Mouse (Mus musculus) limb, embryonic 10.5 days (tissue): Measurements from ENCODE around the gene Il20. TPM values are rescaled to one million over a fixed set of nuclear protein-coding genes. Genes with fewer than 3 reads are reported as not detected.
A peak's percentile ranks its signal among the peaks of the same experiment; 100 is the strongest.

Source experiments
- DNase-seq: peaks from one replicate; pipeline ENCODE4 v3.0.0-alpha.2; 2017; ENCODE audit warnings: low spot score
- H3K27ac ChIP-seq: fragments of 300-500 bp; sonication (generic); 2 replicates; pipeline ENCODE4 v1.5.1; 2016; ENCODE audit warnings: mild to moderate bottlenecking
- H3K27me3 ChIP-seq: fragments of 300-500 bp; sonication (generic); 2 replicates; pipeline ENCODE4 v1.6.1; 2016; ENCODE audit warnings: low read depth, mild to moderate bottlenecking; ENCODE audit not compliant: poor library complexity, severe bottlenecking
- H3K36me3 ChIP-seq: fragments of 300-500 bp; sonication (generic); 2 replicates; pipeline ENCODE4 v1.6.1; 2016; ENCODE audit warnings: mild to moderate bottlenecking, moderate library complexity
- H3K4me1 ChIP-seq: fragments of 300-500 bp; sonication (generic); 2 replicates; pipeline ENCODE4 v1.6.1; 2016
- H3K4me3 ChIP-seq: fragments of 300-500 bp; sonication (generic); 2 replicates; pipeline ENCODE4 v1.5.1; 2016; ENCODE audit warnings: mild to moderate bottlenecking, moderate library complexity
- H3K9me3 ChIP-seq: fragments of 300-500 bp; sonication (generic); replicated peaks from 2 replicates; pipeline ENCODE4 v1.6.1; 2016; ENCODE audit warnings: mild to moderate bottlenecking
- WGBS: fragments of 180-500 bp; shearing (Covaris S2); methylation state at CpG from one replicate; pipeline ENCODE4 v1.1.7; 2016; 5-methylcytosine and 5-hydroxymethylcytosine counted together
- polyA plus RNA-seq: library from polyadenylated mRNA; unstranded; fragments of >200 nt; fragmentation: Nextera tagmentation; extraction: Ambion mirVana; gene quantifications from 2 replicates; pipeline ENCODE4 v1.2.1, GENCODE M21; 2016

Gene Il20
- polyA plus RNA-seq, 1 experiment from 2014 or later: not detected

DNA sequence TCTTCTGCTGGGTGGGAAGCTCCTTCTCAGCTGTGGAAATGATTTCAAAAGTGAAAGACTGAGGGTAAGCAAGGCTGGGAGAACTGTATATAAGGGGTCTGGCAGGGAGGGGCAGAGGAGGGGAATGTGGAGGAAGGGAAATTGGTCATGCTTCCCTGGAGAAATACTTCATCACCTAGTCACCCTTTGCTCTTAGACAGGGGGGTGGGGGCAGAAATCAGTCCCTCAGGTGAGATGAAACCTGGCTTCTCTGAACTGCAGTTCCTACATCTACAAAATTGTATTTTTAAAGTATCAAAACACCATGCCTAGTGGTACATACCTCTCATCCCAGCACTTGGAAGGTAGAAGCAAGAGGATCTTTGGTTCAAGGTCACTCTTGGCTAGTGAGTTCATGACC lies 23.9 kb downstream of the Il20 start, which contains the start of gene Il24:
Gene Il24 (minus strand): TSS at position 101 of the 400 bp plus-strand sequence.
- Histone ChIP-seq H3K27ac (no peak within 1 kb of the TSS), H3K36me3 (no peaks in the 10 kb centered on the region), H3K27me3 (no peaks in the 10 kb centered on the region), H3K9me3 (no peaks in the 10 kb centered on the region), H3K4me1 (no peaks in the 10 kb centered on the region), H3K4me3 (no peak within 1 kb of the TSS)
- DNase-seq: no peak

DNA sequence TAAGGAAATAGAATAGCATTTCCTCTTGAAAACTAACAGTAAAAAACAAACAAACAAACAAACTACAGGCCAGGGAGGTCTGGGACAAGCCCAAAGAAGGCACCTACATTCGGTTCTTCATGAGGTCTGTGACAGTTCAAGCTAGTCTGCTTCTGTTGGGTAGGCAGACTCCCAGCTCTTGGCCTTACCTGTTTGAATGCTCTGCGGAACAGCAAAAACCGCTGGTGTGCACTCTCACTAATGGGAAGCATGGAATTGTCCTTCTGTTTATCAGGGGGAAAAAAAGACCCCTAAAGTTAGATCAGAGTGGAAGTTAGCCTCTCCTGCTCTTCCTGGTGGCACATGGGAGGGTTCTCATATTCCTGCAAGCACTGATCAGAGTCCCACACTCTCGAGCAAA lies 28.1 kb downstream of the Il20 start:
- Histone ChIP-seq H3K9me3 (no peaks in the 10 kb centered on the region), H3K27ac (no peak overlapping the region), H3K27me3 (peaks cover 25% of the 10 kb centered on the region), H3K4me1 (peaks cover 4% of the 10 kb centered on the region), H3K36me3 (no peaks in the 10 kb centered on the region), H3K4me3 (no peak overlapping the region)
- 89% methylated on average over 4 of the region's 4 CpGs for WGBS
- no peak for DNase-seq

DNA sequence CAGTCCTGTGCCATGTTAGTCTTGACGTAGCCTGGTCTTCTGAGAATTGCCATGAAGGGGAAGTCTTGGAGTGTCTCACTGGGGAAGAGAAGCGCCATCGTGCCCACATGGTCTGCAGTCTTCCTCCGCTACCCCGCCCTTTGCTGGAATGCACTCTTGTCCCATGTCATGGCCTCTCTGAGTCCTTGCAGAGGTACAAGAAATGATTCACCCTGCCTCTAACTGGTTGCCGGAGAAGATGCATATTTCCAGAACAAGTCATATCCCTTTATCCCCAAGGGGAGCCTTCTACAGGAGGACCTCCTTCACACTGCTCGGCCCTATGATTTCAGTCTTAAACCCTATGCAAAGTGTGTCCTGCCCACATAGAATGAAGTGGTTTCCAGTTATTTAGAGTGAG lies 31.3 kb downstream of the Il20 start:
- Histone ChIP-seq H3K27me3 (peaks cover 37% of the 10 kb centered on the region), H3K4me3 (no peak overlapping the region), H3K4me1 (peaks cover 8% of the 10 kb centered on the region), H3K9me3 (no peaks in the 10 kb centered on the region), H3K36me3 (no peaks in the 10 kb centered on the region), H3K27ac (no peak overlapping the region)
- WGBS: 91% methylated on average over 7 of the region's 7 CpGs
- DNase-seq: no peak

DNA sequence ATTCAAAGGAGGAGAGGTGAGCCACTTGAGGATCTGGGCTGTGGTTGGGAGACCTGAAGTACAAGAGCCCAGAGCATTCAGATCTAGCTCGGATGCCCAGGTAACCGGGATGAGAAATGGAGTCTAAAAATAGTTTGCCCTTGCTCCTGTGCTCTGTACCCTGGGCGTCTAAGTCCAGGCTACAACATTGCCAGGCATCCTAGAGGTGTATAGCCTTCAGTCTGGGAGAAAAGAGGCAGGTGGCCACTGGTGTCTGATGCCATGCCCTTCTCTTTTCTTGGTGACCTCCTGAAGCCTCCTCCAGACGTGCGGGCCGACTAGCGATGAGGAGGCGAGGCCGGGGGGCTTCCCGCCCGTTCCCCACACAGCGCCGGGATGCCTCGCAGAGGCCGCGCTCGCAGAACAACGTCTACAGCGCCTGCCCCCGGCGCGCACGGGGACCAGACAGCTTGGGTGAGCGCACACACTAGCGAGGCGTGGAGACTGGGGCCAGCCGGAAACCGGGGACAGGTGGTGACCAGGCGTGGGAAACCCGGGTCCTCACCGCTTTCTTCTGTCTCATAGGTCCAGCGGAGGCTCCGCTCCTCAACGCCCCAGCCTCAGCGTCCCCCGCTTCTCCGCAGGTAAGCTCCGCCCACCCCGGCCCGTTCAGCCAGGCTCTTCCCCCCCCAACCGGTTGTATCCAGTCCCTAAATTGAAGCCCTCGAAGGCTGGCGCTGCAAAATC lies 33.2 kb downstream of the Il20 start:
- DNase-seq: peak; percentile 68
- Histone ChIP-seq H3K27ac (peak overlapping the region; percentile 61), H3K4me3 (peak overlapping the region; percentile 56), H3K9me3 (no peaks in the 10 kb centered on the region), H3K36me3 (no peaks in the 10 kb centered on the region), H3K27me3 (peaks cover 37% of the 10 kb centered on the region), H3K4me1 (peaks cover 8% of the 10 kb centered on the region)
- 4% methylated on average over 43 of the region's 43 CpGs for WGBS

DNA sequence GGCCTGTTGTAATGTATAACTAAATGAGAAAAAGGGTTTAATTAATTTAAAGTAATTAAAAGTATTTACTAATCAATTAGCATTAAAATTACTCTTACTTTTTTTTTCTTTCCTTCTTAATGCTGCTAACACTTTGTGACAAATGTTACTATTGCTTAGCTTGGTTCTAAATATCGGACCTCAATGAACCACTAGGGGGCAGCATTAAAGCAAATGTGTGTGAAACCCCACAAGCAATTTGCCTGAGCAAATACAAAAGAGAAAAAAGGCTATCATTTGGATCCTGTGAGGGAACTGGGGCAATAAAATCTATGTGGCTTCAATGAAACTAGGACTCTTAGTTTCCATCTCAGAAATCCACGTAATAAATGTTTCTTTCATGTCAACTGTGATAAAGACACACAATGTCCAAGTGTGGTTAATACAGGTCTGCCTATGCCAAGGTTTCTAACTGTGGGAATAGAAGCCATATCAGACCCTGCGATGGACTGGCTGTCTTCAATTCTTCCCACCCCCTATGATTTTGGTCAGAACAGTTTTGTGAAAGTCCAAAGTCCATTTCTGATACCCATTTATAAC lies 34.2 kb downstream of the Il20 start:
- no peak for DNase-seq
- H3K36me3 ChIP-seq: no peaks in the 10 kb centered on the region
- peaks cover 37% of the 10 kb centered on the region for H3K27me3 ChIP-seq
- no peak overlapping the region for H3K27ac ChIP-seq
- 20% methylated on average over 3 of the region's 3 CpGs for WGBS
- no peak overlapping the region for H3K4me3 ChIP-seq
- H3K9me3 ChIP-seq: no peaks in the 10 kb centered on the region
- H3K4me1 ChIP-seq: peaks cover 8% of the 10 kb centered on the region

DNA sequence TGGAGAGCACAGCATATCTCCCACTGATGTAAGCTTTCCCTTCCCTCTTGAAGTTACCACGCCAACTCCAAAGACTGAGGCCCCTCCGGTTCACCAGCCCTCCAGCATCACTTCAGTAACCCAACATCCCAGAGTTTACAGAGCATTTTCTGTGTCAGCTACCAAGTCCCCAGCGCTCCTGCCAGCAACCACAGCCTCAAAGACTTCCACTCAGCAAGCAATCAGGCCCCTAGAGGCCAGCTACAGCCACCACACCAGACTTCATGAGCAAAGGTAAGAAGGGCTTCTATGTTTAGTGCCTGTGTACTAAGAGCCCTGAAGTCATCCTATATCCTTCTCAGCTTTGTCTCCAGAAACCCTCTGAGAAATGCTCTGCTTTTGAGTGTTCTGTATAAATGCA lies 35.3 kb downstream of the Il20 start:
- no peak overlapping the region for H3K27ac ChIP-seq
- DNase-seq: no peak
- H3K4me1 ChIP-seq: peaks cover 8% of the 10 kb centered on the region
- peaks cover 37% of the 10 kb centered on the region for H3K27me3 ChIP-seq
- WGBS: 83% methylated on average over 3 of the region's 3 CpGs
- no peaks in the 10 kb centered on the region for H3K9me3 ChIP-seq
- H3K36me3 ChIP-seq: no peaks in the 10 kb centered on the region
- H3K4me3 ChIP-seq: no peak overlapping the region

DNA sequence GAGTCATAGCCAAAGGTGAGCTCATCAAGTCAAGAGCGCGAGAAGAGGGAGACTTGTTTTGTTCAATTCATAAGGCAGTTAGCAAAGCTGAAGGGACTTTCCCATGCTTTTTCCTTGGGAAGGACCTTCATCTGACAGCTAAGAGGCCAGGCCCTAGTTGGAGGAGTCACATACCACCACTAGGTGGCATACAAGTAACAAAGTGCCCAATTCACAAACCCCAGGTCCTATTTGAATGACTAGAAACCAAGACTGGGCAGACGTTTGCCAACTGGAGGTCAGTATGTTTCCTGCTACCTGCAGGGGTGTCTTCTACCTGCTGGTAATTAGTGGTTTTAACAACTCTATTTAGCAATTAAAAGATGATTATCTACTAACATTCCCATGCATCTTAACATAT lies 36.1 kb downstream of the Il20 start:
- no peak overlapping the region for H3K27ac ChIP-seq
- peak; percentile 34 for DNase-seq
- 48% methylated on average over 3 of the region's 3 CpGs for WGBS
- no peak overlapping the region for H3K4me3 ChIP-seq
- H3K9me3 ChIP-seq: no peaks in the 10 kb centered on the region
- H3K27me3 ChIP-seq: peaks cover 31% of the 10 kb centered on the region
- peaks cover 8% of the 10 kb centered on the region for H3K4me1 ChIP-seq
- H3K36me3 ChIP-seq: no peaks in the 10 kb centered on the region

DNA sequence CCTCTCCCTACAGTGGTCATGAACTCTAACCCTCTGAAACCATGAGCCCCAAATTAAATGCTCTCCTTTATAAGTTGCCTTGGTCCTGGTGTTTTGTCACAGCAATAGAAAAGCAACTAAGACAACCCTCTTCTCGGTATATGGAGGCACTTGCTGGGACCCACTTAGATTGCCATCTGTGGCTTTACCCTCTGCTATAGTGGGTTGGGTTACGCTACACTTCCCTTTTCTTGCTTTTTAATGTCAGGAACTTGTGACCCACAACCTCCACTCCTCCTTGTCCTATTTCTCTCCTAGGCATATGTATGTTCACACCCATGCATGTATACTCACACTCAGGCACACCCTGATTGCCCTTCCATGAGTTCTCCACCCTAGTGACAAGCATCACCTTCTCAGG lies 38.3 kb downstream of the Il20 start:
- Histone ChIP-seq H3K36me3 (no peaks in the 10 kb centered on the region), H3K4me1 (peaks cover 2% of the 10 kb centered on the region), H3K4me3 (no peak overlapping the region), H3K27me3 (peaks cover 9% of the 10 kb centered on the region), H3K9me3 (no peaks in the 10 kb centered on the region), H3K27ac (no peak overlapping the region)
- 94% methylated on average over 2 of the region's 2 CpGs for WGBS
- DNase-seq: no peak

DNA sequence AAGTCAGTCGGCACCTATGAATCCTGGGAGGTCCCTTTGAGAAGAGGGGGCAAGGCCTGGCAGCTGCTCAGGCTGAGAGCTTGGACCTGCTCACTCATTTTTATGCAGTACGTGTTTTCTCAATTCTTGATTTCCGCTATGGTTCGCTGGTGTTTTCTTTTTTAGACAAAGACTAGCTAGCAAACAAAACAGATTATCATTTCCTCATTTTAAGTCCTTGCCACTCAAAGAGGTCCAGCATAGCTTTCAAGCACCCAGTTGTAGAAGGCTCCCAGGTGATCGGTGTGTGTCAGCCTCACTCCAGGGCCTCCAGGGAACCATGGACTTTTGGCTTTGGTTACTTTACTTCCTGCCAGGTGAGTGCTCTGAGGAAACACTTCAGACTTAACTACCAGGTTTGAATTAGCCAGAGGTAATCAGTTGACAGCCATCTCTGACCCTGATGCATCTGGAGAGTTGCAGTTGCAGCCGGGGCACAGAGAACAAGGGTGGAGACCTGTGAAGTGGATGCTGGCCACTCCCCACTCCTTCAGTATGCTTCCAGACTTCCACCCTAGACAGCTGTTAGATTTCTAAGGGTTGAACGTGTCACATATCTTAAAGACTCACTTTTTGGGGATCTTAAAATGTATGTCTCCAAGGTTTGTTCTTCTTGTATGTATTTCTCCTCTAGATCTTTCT lies 45.6 kb downstream of the Il20 start, which contains the start of gene Fcmr:
Gene Fcmr (plus strand): TSS at position 129 of the 681 bp plus-strand sequence.
- Histone ChIP-seq H3K9me3 (no peaks in the 10 kb centered on the region), H3K4me1 (no peaks in the 10 kb centered on the region), H3K4me3 (no peak within 1 kb of the TSS), H3K27me3 (no peaks in the 10 kb centered on the region), H3K36me3 (no peaks in the 10 kb centered on the region), H3K27ac (no peak within 1 kb of the TSS)
- no peak for DNase-seq
- 83% methylated on average over 7 of the region's 7 CpGs for WGBS

DNA sequence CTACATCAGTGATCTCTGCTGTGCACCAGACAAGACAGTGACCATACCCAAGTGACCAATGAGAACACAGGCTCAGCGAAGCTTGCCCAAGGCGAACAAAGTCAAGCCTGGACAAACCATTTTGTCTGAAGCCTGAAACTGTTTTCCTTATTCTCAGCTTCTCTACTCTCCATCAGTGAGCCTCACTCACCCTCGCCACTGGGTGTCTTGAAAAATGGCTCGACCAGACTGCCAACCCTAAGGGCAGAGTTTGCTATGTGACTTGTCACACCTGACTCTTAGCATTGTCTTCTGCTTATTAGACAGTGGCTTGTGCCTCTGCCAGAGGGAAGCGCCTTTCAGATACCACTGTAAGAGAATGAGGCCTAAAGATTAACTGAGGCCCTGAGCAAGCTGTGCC lies 46.5 kb downstream of the Il20 start:
- no peak for DNase-seq
- Histone ChIP-seq H3K4me1 (no peaks in the 10 kb centered on the region), H3K4me3 (no peak overlapping the region), H3K9me3 (no peaks in the 10 kb centered on the region), H3K27me3 (no peaks in the 10 kb centered on the region), H3K27ac (no peak overlapping the region), H3K36me3 (no peaks in the 10 kb centered on the region)
- WGBS: 91% methylated on average over 5 of the region's 5 CpGs

DNA sequence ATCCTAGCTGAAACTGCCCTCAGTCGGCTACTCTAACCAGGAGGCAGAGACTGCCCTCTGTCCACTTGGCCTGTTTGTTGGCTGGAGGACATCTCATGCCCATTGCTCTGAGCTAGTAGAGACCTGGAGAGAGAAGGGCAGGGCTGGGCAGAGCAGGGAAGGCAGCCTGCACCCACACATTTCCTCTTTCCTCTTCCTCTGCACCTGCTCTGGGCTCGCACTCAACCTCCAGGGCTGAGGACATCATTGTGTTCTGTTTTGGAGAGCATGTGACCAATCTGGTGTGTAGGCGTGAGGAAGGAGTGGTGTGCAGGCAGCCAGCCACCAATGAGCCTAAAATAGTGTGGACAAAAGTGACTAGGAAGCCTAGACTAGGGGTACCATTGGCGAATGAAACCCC lies 47.0 kb downstream of the Il20 start:
- Histone ChIP-seq H3K9me3 (no peaks in the 10 kb centered on the region), H3K4me3 (no peak overlapping the region), H3K27ac (no peak overlapping the region), H3K27me3 (no peaks in the 10 kb centered on the region), H3K4me1 (no peaks in the 10 kb centered on the region), H3K36me3 (no peaks in the 10 kb centered on the region)
- DNase-seq: no peak
- WGBS: 89% methylated on average over 4 of the region's 4 CpGs

DNA sequence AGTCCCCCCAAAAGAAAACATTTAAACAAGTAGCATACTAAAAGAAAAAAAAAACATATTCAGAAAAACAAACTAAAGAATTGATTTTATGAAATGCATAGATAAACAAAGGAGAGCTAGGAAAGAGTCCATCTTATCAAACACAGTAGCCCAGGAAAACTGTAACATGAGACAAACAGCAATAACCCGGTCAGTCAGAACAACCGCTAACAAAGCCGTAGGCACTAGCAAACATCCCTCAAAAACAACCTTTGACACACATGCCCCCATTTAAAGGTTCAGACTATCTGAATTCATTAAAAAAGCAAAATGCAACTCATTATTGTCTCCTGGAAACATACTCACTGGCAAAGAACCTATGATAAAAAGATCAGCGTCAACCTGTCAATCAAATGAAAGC lies 53.8 kb downstream of the Il20 start:
- Histone ChIP-seq H3K36me3 (no peaks in the 10 kb centered on the region), H3K27me3 (no peaks in the 10 kb centered on the region), H3K27ac (no peak overlapping the region), H3K9me3 (no peaks in the 10 kb centered on the region), H3K4me1 (no peaks in the 10 kb centered on the region), H3K4me3 (no peak overlapping the region)
- DNase-seq: no peak
- 80% methylated on average over 4 of the region's 4 CpGs for WGBS
